Mouse (Mus musculus) C2C12 (cell line): ENCODE results near the gene Klf1. TPM values are rescaled to one million over a fixed set of nuclear protein-coding genes. Genes with fewer than 3 reads are reported as not detected.
A peak's percentile ranks its signal among the peaks of the same experiment; 100 is the strongest.

Experiments
- H3K27me3 ChIP-seq: one replicate; pipeline ENCODE4 v1.6.1; 2011; ENCODE audit not compliant: control insufficient read depth, insufficient read depth, insufficient read length
- H3K36me3 ChIP-seq: one replicate; pipeline ENCODE4 v1.6.1; 2011; ENCODE audit not compliant: control insufficient read depth, insufficient read depth
- H3K4me3 ChIP-seq: one replicate; pipeline ENCODE4 v1.5.1; 2011; ENCODE audit warnings: mild to moderate bottlenecking, control low read depth; ENCODE audit not compliant: poor library complexity, insufficient read depth, severe bottlenecking
- H3K79me2 ChIP-seq: one replicate; pipeline ENCODE4 v1.6.1; 2011; ENCODE audit not compliant: control insufficient read depth, insufficient read depth
- H3K79me3 ChIP-seq: one replicate; pipeline ENCODE4 v1.6.1; 2011; ENCODE audit warnings: low read depth, control low read depth
- H3ac ChIP-seq: one replicate; pipeline ENCODE3; 2011; ENCODE audit warnings: low read depth; ENCODE audit not compliant: control insufficient read depth, insufficient read length
- CEBPB ChIP-seq: IDR thresholded peaks from one replicate; pipeline ENCODE4 v1.6.1; 2011; ENCODE audit warnings: low read depth, mild to moderate bottlenecking, control low read depth, moderate library complexity
- CTCF ChIP-seq: IDR thresholded peaks from one replicate; pipeline ENCODE4 v1.5.1; 2011; ENCODE audit not compliant: control insufficient read depth, insufficient read depth, insufficient read length
- FOSL1 ChIP-seq: IDR thresholded peaks from one replicate; pipeline ENCODE4 v1.8.0; 2011; ENCODE audit warnings: mild to moderate bottlenecking, low read length; ENCODE audit not compliant: poor library complexity, insufficient read depth, severe bottlenecking
- MAX ChIP-seq: IDR thresholded peaks from one replicate; pipeline ENCODE4 v1.6.1; 2011; ENCODE audit warnings: mild to moderate bottlenecking, control low read depth
- MYOD1 ChIP-seq: IDR thresholded peaks from one replicate; pipeline ENCODE4 v1.6.1; 2011; ENCODE audit warnings: low read depth; ENCODE audit not compliant: control insufficient read depth, insufficient read length
- MYOG ChIP-seq: IDR thresholded peaks from one replicate; pipeline ENCODE4 v1.6.1; 2011; ENCODE audit not compliant: control insufficient read depth, insufficient read length; ENCODE audit errors: extremely low read depth
- USF1 ChIP-seq: IDR thresholded peaks from one replicate; pipeline ENCODE4 v1.6.1; 2011; ENCODE audit warnings: low read depth, mild to moderate bottlenecking, control low read depth, moderate library complexity
- polyA plus RNA-seq: library from polyadenylated mRNA; unstranded; fragments of >200 nt; fragmentation: generic; extraction: Trizol; gene quantifications from one replicate; pipeline ENCODE4 v1.2.1, GENCODE M21; 2012; ENCODE audit warnings: missing spikeins

The Klf1 gene
- polyA plus RNA-seq, 1 experiment = 0.09 TPM

- Histone ChIP-seq H3K27me3 (peaks cover 7% of the 10 kb centered on the region), H3K79me2 (no peaks in the 10 kb centered on the region), H3K4me3 (no peak overlapping the region), H3K79me3 (no peaks in the 10 kb centered on the region), H3K36me3 (no peaks in the 10 kb centered on the region), H3ac (no peak overlapping the region)
- TF ChIP-seq MYOD1 (no peak), FOSL1 (no peak), CTCF (no peak), MAX (no peak), MYOG (no peak), USF1 (no peak), CEBPB (no peak)
These were observed 12.2 kb downstream of the Klf1 start for GRCm38 (mm10) chr8:84913960-84914359.

- Histone ChIP-seq H3K4me3 (no peak overlapping the region), H3K79me2 (no peaks in the 10 kb centered on the region), H3K27me3 (peaks cover 7% of the 10 kb centered on the region), H3ac (no peak overlapping the region), H3K79me3 (no peaks in the 10 kb centered on the region), H3K36me3 (no peaks in the 10 kb centered on the region)
- TF ChIP-seq CTCF = no peak
- TF ChIP-seq MYOG = no peak
- TF ChIP-seq CEBPB = no peak
- TF ChIP-seq MAX = no peak
These were observed 13.5 kb downstream of the Klf1 start for GRCm38 (mm10) chr8:84915269-84915668.

- no peaks in the 10 kb centered on the region for H3K79me3 ChIP-seq
- H3ac ChIP-seq = no peak overlapping the region
- H3K27me3 ChIP-seq = peaks cover 7% of the 10 kb centered on the region
- H3K79me2 ChIP-seq = no peaks in the 10 kb centered on the region
- no peaks in the 10 kb centered on the region for H3K36me3 ChIP-seq
- TF ChIP-seq MYOD1 (no peak), MYOG (no peak), CEBPB (no peak), FOSL1 (no peak), MAX (no peak), CTCF (no peak), USF1 (no peak)
- no peak overlapping the region for H3K4me3 ChIP-seq
These were observed 16.1 kb downstream of the Klf1 start for GRCm38 (mm10) chr8:84917781-84918180.

- Histone ChIP-seq H3ac (no peak overlapping the region), H3K79me3 (no peaks in the 10 kb centered on the region), H3K4me3 (no peak overlapping the region), H3K36me3 (no peaks in the 10 kb centered on the region), H3K79me2 (no peaks in the 10 kb centered on the region), H3K27me3 (peaks cover 7% of the 10 kb centered on the region)
- TF ChIP-seq MYOD1 (no peak), MAX (no peak), MYOG (no peak), USF1 (no peak), FOSL1 (no peak), CTCF (no peak), CEBPB (no peak)
These were observed 16.9 kb downstream of the Klf1 start for GRCm38 (mm10) chr8:84918646-84919045.

GRCm38 (mm10) chr8:84921596-84921995, 19.9 kb downstream of the Klf1 start:
- Histone ChIP-seq H3K27me3 (peaks cover 14% of the 10 kb centered on the region), H3ac (no peak overlapping the region), H3K4me3 (no peak overlapping the region), H3K79me3 (no peaks in the 10 kb centered on the region), H3K36me3 (no peaks in the 10 kb centered on the region), H3K79me2 (no peaks in the 10 kb centered on the region)
- no peak for TF ChIP-seq CTCF
- TF ChIP-seq MAX = peak; percentile 53

- no peak for TF ChIP-seq CTCF
- no peak for TF ChIP-seq USF1
- no peak for TF ChIP-seq MAX
- no peak for TF ChIP-seq FOSL1
- TF ChIP-seq MYOD1 = no peak
- no peak for TF ChIP-seq MYOG
- TF ChIP-seq CEBPB = no peak
- Histone ChIP-seq H3ac (no peak overlapping the region), H3K79me2 (no peaks in the 10 kb centered on the region), H3K79me3 (no peaks in the 10 kb centered on the region), H3K27me3 (peaks cover 18% of the 10 kb centered on the region), H3K36me3 (no peaks in the 10 kb centered on the region), H3K4me3 (no peak overlapping the region)
These were observed 23.8 kb downstream of the Klf1 start for GRCm38 (mm10) chr8:84925557-84925956.
